Mouse (Mus musculus) kidney, embryonic 16.5 days (tissue): ENCODE measurements around the gene Nfkbiz. TPM values are rescaled to one million over a fixed set of nuclear protein-coding genes. Genes with fewer than 3 reads are reported as not detected.
"Not testable (repeated sequence)": the region's sequence is repeated elsewhere in the genome, so short reads cannot be mapped to it uniquely, and the experiment has no call there.

Experiments used
- ATAC-seq: fragments of 200-750 bp; cut with Nextera tagmentation; 2 replicates; pipeline ENCODE4 v1.8.0; 2017; ENCODE audit warnings: moderate TSS enrichment; ENCODE audit not compliant: low FRiP score, low TSS enrichment
- H3K27ac ChIP-seq: fragments of 300-500 bp; sonication (generic); 2 replicates; pipeline ENCODE4 v1.5.1; 2014; ENCODE audit warnings: low read length
- H3K27me3 ChIP-seq: fragments of 300-500 bp; sonication (generic); 2 replicates; pipeline ENCODE4 v1.6.1; 2014; ENCODE audit warnings: low read length, control low read depth, mixed read lengths; ENCODE audit not compliant: insufficient read depth
- H3K36me3 ChIP-seq: fragments of 300-500 bp; sonication (generic); 2 replicates; pipeline ENCODE4 v1.6.1; 2014; ENCODE audit warnings: low read length, control low read depth, mixed read lengths; ENCODE audit not compliant: insufficient read depth
- H3K4me1 ChIP-seq: fragments of 300-500 bp; sonication (generic); 2 replicates; pipeline ENCODE4 v1.6.1; 2014; ENCODE audit warnings: low read length, control low read depth, mixed read lengths; ENCODE audit not compliant: insufficient read depth
- H3K4me2 ChIP-seq: fragments of 300-500 bp; sonication (generic); replicated peaks from 2 replicates; pipeline ENCODE4 v1.6.1; 2014; ENCODE audit warnings: low read depth, low read length
- H3K4me3 ChIP-seq: fragments of 300-500 bp; sonication (generic); 2 replicates; pipeline ENCODE4 v1.5.1; 2014; ENCODE audit warnings: mild to moderate bottlenecking, low read length
- H3K9ac ChIP-seq: fragments of 300-500 bp; sonication (generic); replicated peaks from 2 replicates; pipeline ENCODE4 v1.6.1; 2014; ENCODE audit warnings: low read length
- H3K9me3 ChIP-seq: fragments of 300-500 bp; sonication (generic); 2 replicates; pipeline ENCODE4 v1.6.1; 2016; ENCODE audit warnings: low read length, control low read depth
- WGBS: fragments of 180-500 bp; shearing (Covaris S2); extraction: QIAGEN DNeasy Blood & Tissue Kit; methylation state at CpG from one replicate; pipeline ENCODE4 v1.1.7; 2014; 5-methylcytosine and 5-hydroxymethylcytosine counted together
- polyA plus RNA-seq: library from polyadenylated mRNA; unstranded; fragments of >200 nt; fragmentation: Nextera tagmentation; extraction: Ambion mirVana; gene quantifications from 2 replicates; pipeline ENCODE4 v1.2.1, GENCODE M21; 2015

Gene Nfkbiz
- polyA plus RNA-seq, 1 experiment from 2014 or later, result 5.1 TPM

GRCm38 (mm10) chr16:55852943-55853727 is 14.4 kb upstream of the Nfkbiz start:
- Histone ChIP-seq H3K27me3 (no peaks in the 10 kb centered on the region), H3K4me2 (no peak overlapping the region), H3K4me3 (no peak overlapping the region), H3K36me3 (peaks cover 9% of the 10 kb centered on the region; the same call in 1 of the 2 replicates), H3K9ac (no peak overlapping the region), H3K9me3 (no peaks in the 10 kb centered on the region), H3K27ac (no peak overlapping the region), H3K4me1 (no peaks in the 10 kb centered on the region)
- WGBS, result 52% methylated on average over 19 of the region's 19 CpGs
- peak; percentile 80; the same call in 1 of the 2 replicates for ATAC-seq

GRCm38 (mm10) chr16:55852515-55852914 is 13.8 kb upstream of the Nfkbiz start:
- H3K9ac ChIP-seq, result no peak overlapping the region
- 0 out of 2 replicates have a peak, but pooled peaks have one; percentile 55 for ATAC-seq
- H3K4me2 ChIP-seq, result no peak overlapping the region
- no peaks in the 10 kb centered on the region for H3K9me3 ChIP-seq
- no peak overlapping the region for H3K27ac ChIP-seq
- no peaks in the 10 kb centered on the region for H3K4me1 ChIP-seq
- H3K4me3 ChIP-seq, result no peak overlapping the region
- peaks cover 9% of the 10 kb centered on the region; the same call in 1 of the 2 replicates for H3K36me3 ChIP-seq
- WGBS, result 27% methylated on average over 4 of the region's 4 CpGs
- H3K27me3 ChIP-seq, result no peaks in the 10 kb centered on the region

GRCm38 (mm10) chr16:55850485-55850884 is 11.8 kb upstream of the Nfkbiz start:
- ATAC-seq, result no peak
- 87% methylated on average over 3 of the region's 3 CpGs for WGBS
- H3K4me3 ChIP-seq, result no peak overlapping the region
- no peaks in the 10 kb centered on the region for H3K27me3 ChIP-seq
- H3K9me3 ChIP-seq, result no peaks in the 10 kb centered on the region
- peaks cover 4% of the 10 kb centered on the region; the same call in 1 of the 2 replicates for H3K36me3 ChIP-seq
- H3K9ac ChIP-seq, result no peak overlapping the region
- H3K4me2 ChIP-seq, result no peak overlapping the region
- H3K4me1 ChIP-seq, result no peaks in the 10 kb centered on the region
- H3K27ac ChIP-seq, result no peak overlapping the region

- Histone ChIP-seq H3K27ac (no peak overlapping the region), H3K9ac (no peak overlapping the region), H3K4me3 (no peak overlapping the region), H3K4me1 (no peaks in the 10 kb centered on the region), H3K9me3 (peaks cover 4% of the 10 kb centered on the region; the same call in 1 of the 2 replicates), H3K36me3 (peaks cover 14% of the 10 kb centered on the region), H3K4me2 (no peak overlapping the region), H3K27me3 (no peaks in the 10 kb centered on the region)
- WGBS, result 66% methylated on average over 8 of the region's 8 CpGs
- no peak for ATAC-seq
Observed at GRCm38 (mm10) chr16:55847679-55848078, 9.0 kb upstream of the Nfkbiz start.

- Histone ChIP-seq H3K4me2 (no peak overlapping the region), H3K27ac (no peak overlapping the region), H3K36me3 (peaks cover 14% of the 10 kb centered on the region), H3K9ac (no peak overlapping the region), H3K9me3 (peaks cover 4% of the 10 kb centered on the region; the same call in 1 of the 2 replicates), H3K4me3 (no peak overlapping the region), H3K27me3 (no peaks in the 10 kb centered on the region), H3K4me1 (no peaks in the 10 kb centered on the region)
- 94% methylated on average over 3 of the region's 3 CpGs for WGBS
- ATAC-seq, result no peak
Observed at GRCm38 (mm10) chr16:55844847-55845246, 6.1 kb upstream of the Nfkbiz start.

GRCm38 (mm10) chr16:55843919-55844318 is 5.2 kb upstream of the Nfkbiz start:
- 95% methylated on average over 12 of the region's 12 CpGs for WGBS
- Histone ChIP-seq H3K36me3 (peaks cover 10% of the 10 kb centered on the region), H3K27me3 (no peaks in the 10 kb centered on the region)

GRCm38 (mm10) chr16:55843134-55843533 is 4.4 kb upstream of the Nfkbiz start:
- Histone ChIP-seq H3K27me3 (no peaks in the 10 kb centered on the region), H3K4me1 (peaks cover 3% of the 10 kb centered on the region; the same call in 1 of the 2 replicates), H3K27ac (no peak overlapping the region), H3K9ac (no peak overlapping the region), H3K9me3 (peaks cover 4% of the 10 kb centered on the region; the same call in 1 of the 2 replicates), H3K4me2 (no peak overlapping the region), H3K4me3 (no peak overlapping the region), H3K36me3 (peaks cover 10% of the 10 kb centered on the region)
- ATAC-seq, result no peak
- 72% methylated on average over 5 of the region's 5 CpGs for WGBS

More at GRCm38 (mm10) chr16:55843919-55844318, 5.2 kb upstream of the Nfkbiz start:
- no peak overlapping the region for H3K27ac ChIP-seq
- peaks cover 4% of the 10 kb centered on the region; the same call in 1 of the 2 replicates for H3K9me3 ChIP-seq
- no peak overlapping the region for H3K4me2 ChIP-seq
- no peak overlapping the region for H3K9ac ChIP-seq
- H3K4me3 ChIP-seq, result no peak overlapping the region
- H3K4me1 ChIP-seq, result no peaks in the 10 kb centered on the region
- ATAC-seq, result no peak

- no peaks in the 10 kb centered on the region for H3K27me3 ChIP-seq
- WGBS, result 83% methylated on average over 6 of the region's 6 CpGs
- H3K4me3 ChIP-seq, result no peak overlapping the region
- no peak overlapping the region for H3K27ac ChIP-seq
- H3K36me3 ChIP-seq, result peaks cover 10% of the 10 kb centered on the region
- H3K4me2 ChIP-seq, result no peak overlapping the region
- ATAC-seq, result no peak
- H3K9me3 ChIP-seq, result peaks cover 4% of the 10 kb centered on the region; the same call in 1 of the 2 replicates
- H3K9ac ChIP-seq, result no peak overlapping the region
- H3K4me1 ChIP-seq, result peaks cover 7% of the 10 kb centered on the region; the same call in 1 of the 2 replicates
Observed at GRCm38 (mm10) chr16:55841506-55841905, 2.8 kb upstream of the Nfkbiz start.

GRCm38 (mm10) chr16:55838129-55838509 is 580 bp downstream of the Nfkbiz start:
- H3K27me3 ChIP-seq, result no peaks in the 10 kb centered on the region
- H3K27ac ChIP-seq, result peak overlapping the region; percentile 90
- H3K4me3 ChIP-seq, result peak overlapping the region; percentile 66
- no peaks in the 10 kb centered on the region for H3K36me3 ChIP-seq
- no peak for ATAC-seq
- no peaks in the 10 kb centered on the region for H3K9me3 ChIP-seq
- H3K4me2 ChIP-seq, result peak overlapping the region; percentile 71
- 9% methylated on average over 3 of the region's 3 CpGs for WGBS
- peaks cover 7% of the 10 kb centered on the region; the same call in 1 of the 2 replicates for H3K4me1 ChIP-seq
- H3K9ac ChIP-seq, result peak overlapping the region; percentile 94

GRCm38 (mm10) chr16:55837653-55838052 is 1.0 kb downstream of the Nfkbiz start:
- not testable (repeated sequence) for H3K9me3 ChIP-seq, ATAC-seq, H3K9ac ChIP-seq, H3K27ac ChIP-seq, H3K27me3 ChIP-seq, H3K36me3 ChIP-seq, H3K4me1 ChIP-seq
- H3K4me2 ChIP-seq, result peak overlapping the region; percentile 71; the same call in 1 of the 2 replicates
- peak overlapping the region; percentile 66; the same call in 1 of the 2 replicates for H3K4me3 ChIP-seq
- 88% methylated on average over 8 of the region's 8 CpGs for WGBS
